Mouse (Mus musculus) limb, embryonic 15.5 days (tissue): ENCODE results near the gene Prkcsh. TPM values are rescaled to one million over a fixed set of nuclear protein-coding genes. Genes with fewer than 3 reads are reported as not detected.

Experiments
- ATAC-seq: fragments of 200-750 bp; cut with Nextera tagmentation; 2 replicates; pipeline ENCODE4 v1.8.0; 2017; ENCODE audit warnings: low read depth, moderate TSS enrichment; ENCODE audit not compliant: insufficient number of reproducible peaks, low FRiP score, low TSS enrichment
- H3K27ac ChIP-seq: fragments of 300-500 bp; sonication (generic); 2 replicates; pipeline ENCODE4 v1.5.1; 2015; ENCODE audit warnings: moderate library complexity, mild to moderate bottlenecking, inconsistent platforms
- H3K27me3 ChIP-seq: fragments of 300-500 bp; sonication (generic); 2 replicates; pipeline ENCODE4 v1.6.1; 2015; ENCODE audit warnings: inconsistent platforms
- H3K36me3 ChIP-seq: fragments of 300-500 bp; sonication (generic); 2 replicates; pipeline ENCODE4 v1.6.1; 2015; ENCODE audit warnings: inconsistent platforms
- H3K4me1 ChIP-seq: fragments of 300-500 bp; sonication (generic); 2 replicates; pipeline ENCODE4 v1.6.1; 2015; ENCODE audit warnings: inconsistent platforms
- H3K4me2 ChIP-seq: fragments of 300-500 bp; sonication (generic); 2 replicates; pipeline ENCODE4 v1.6.1; 2015; ENCODE audit warnings: mild to moderate bottlenecking, inconsistent platforms
- H3K4me3 ChIP-seq: fragments of 300-500 bp; sonication (generic); 2 replicates; pipeline ENCODE4 v1.5.1; 2015; ENCODE audit warnings: mild to moderate bottlenecking, inconsistent platforms
- H3K9ac ChIP-seq: fragments of 300-500 bp; sonication (generic); 2 replicates; pipeline ENCODE4 v1.6.1; 2015; ENCODE audit warnings: inconsistent platforms
- H3K9me3 ChIP-seq: fragments of 300-500 bp; sonication (generic); 2 replicates; pipeline ENCODE4 v1.6.1; 2016; ENCODE audit warnings: inconsistent platforms
- WGBS: fragments of 180-500 bp; shearing (Covaris S2); methylation state at CpG from one replicate; pipeline ENCODE4 v1.1.7; 2015; 5-methylcytosine and 5-hydroxymethylcytosine counted together
- polyA plus RNA-seq: library from polyadenylated mRNA; unstranded; fragments of >200 nt; fragmentation: Nextera tagmentation; extraction: Ambion mirVana; gene quantifications from 2 replicates; pipeline ENCODE4 v1.2.1, GENCODE M21; 2015

The Prkcsh gene
- polyA plus RNA-seq, 1 experiment from 2014 or later: 117 TPM

- H3K9ac ChIP-seq: no peak overlapping the region
- H3K27me3 ChIP-seq: 0 out of 2 replicates have a peak, but pooled peaks cover 3% of the 10 kb centered on the region
- H3K36me3 ChIP-seq: no peaks in the 10 kb centered on the region
- no peak for ATAC-seq
- H3K4me3 ChIP-seq: no peak overlapping the region
- H3K9me3 ChIP-seq: no peaks in the 10 kb centered on the region
- no peak overlapping the region for H3K4me2 ChIP-seq
- H3K27ac ChIP-seq: no peak overlapping the region
- no peaks in the 10 kb centered on the region for H3K4me1 ChIP-seq
- WGBS: 51% methylated on average over 8 of the region's 8 CpGs
Observed at GRCm38 (mm10) chr9:22024592-22024991, 22.0 kb downstream of the Prkcsh start.

- Histone ChIP-seq H3K36me3 (no peaks in the 10 kb centered on the region), H3K27me3 (no peaks in the 10 kb centered on the region), H3K27ac (no peak overlapping the region), H3K9me3 (no peaks in the 10 kb centered on the region), H3K4me3 (no peak overlapping the region), H3K4me2 (no peak overlapping the region), H3K9ac (no peak overlapping the region), H3K4me1 (no peaks in the 10 kb centered on the region)
- ATAC-seq: no peak
- WGBS: 67% methylated on average over 7 of the region's 7 CpGs
Observed at GRCm38 (mm10) chr9:22028467-22028866, 25.9 kb downstream of the Prkcsh start.

DNA sequence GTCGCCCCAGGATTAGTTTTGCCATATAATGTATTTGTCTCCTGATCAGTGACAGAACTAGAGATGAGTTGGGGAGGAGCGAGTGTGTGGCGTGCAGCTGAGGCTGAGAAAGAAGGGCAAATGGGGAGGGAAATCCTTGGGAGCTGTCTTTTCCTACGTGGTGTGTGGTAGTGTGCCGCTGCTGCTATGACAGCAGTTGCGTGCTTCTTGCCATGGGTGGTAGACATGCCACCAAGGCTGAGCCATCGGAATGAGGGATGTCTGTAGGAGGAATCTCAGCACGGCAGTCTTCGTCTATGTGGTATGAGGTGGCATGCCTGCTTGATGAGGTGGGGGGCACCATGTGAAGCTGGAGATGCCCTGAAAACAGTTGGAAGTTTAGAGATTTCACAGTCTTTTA lies 27.8 kb downstream of the Prkcsh start:
- WGBS: 92% methylated on average over 9 of the region's 9 CpGs
- H3K4me2 ChIP-seq: no peak overlapping the region
- no peaks in the 10 kb centered on the region for H3K27me3 ChIP-seq
- no peak overlapping the region for H3K27ac ChIP-seq
- H3K36me3 ChIP-seq: no peaks in the 10 kb centered on the region
- no peaks in the 10 kb centered on the region for H3K4me1 ChIP-seq
- no peak overlapping the region for H3K9ac ChIP-seq
- no peak overlapping the region for H3K4me3 ChIP-seq
- no peaks in the 10 kb centered on the region for H3K9me3 ChIP-seq
- ATAC-seq: no peak

GRCm38 (mm10) chr9:22035300-22036044 lies 32.9 kb downstream of the Prkcsh start:
- Histone ChIP-seq H3K4me1 (0 out of 2 replicates have a peak, but pooled peaks cover 2% of the 10 kb centered on the region), H3K9me3 (no peaks in the 10 kb centered on the region), H3K27me3 (no peaks in the 10 kb centered on the region), H3K9ac (no peak overlapping the region), H3K4me3 (no peak overlapping the region), H3K4me2 (no peak overlapping the region), H3K36me3 (no peaks in the 10 kb centered on the region), H3K27ac (no peak overlapping the region)
- 63% methylated on average over 6 of the region's 6 CpGs for WGBS
- ATAC-seq: 0 out of 2 replicates have a peak, but pooled peaks have one; percentile 24

DNA sequence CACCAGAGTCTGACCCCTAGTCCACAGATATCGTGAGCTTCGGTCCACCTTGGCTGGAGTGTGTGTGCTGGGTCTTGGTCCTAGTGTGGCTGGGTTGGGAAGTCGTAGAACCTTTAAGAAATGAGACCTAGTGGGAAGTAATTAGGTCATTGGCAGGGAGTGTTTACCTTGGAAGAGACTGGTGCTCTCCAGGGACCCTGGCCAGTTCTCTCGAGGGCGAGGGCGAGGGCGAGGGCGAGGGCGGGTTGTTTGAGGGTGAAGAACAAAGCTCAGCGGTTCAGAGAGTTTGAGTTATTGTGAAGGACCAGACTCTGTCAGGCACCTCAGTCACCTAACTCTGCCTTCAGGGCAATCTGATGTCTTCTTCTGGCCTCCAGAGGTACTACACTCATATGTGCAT lies 35.2 kb downstream of the Prkcsh start:
- Histone ChIP-seq H3K27ac (no peak overlapping the region), H3K4me2 (no peak overlapping the region), H3K4me1 (0 out of 2 replicates have a peak, but pooled peaks cover 2% of the 10 kb centered on the region), H3K4me3 (no peak overlapping the region), H3K27me3 (no peaks in the 10 kb centered on the region), H3K36me3 (no peaks in the 10 kb centered on the region), H3K9me3 (no peaks in the 10 kb centered on the region), H3K9ac (no peak overlapping the region)
- no peak for ATAC-seq
- 81% methylated on average over 10 of the region's 10 CpGs for WGBS

- WGBS: 51% methylated on average over 2 of the region's 2 CpGs
Observed at GRCm38 (mm10) chr9:22041832-22042231, 39.2 kb downstream of the Prkcsh start.

GRCm38 (mm10) chr9:22047329-22047728 lies 44.7 kb downstream of the Prkcsh start:
- ATAC-seq: no peak

More at GRCm38 (mm10) chr9:22041832-22042231, 39.2 kb downstream of the Prkcsh start:
- no peaks in the 10 kb centered on the region for H3K9me3 ChIP-seq
- H3K9ac ChIP-seq: no peak overlapping the region
- H3K27me3 ChIP-seq: no peaks in the 10 kb centered on the region
- H3K36me3 ChIP-seq: no peaks in the 10 kb centered on the region
- no peak overlapping the region for H3K4me3 ChIP-seq
- H3K4me1 ChIP-seq: no peaks in the 10 kb centered on the region
- ATAC-seq: no peak
- H3K27ac ChIP-seq: no peak overlapping the region
- no peak overlapping the region for H3K4me2 ChIP-seq

GRCm38 (mm10) chr9:22049315-22049714 lies 46.7 kb downstream of the Prkcsh start:
- no peak overlapping the region for H3K4me2 ChIP-seq
- no peak overlapping the region for H3K4me3 ChIP-seq
- H3K36me3 ChIP-seq: no peaks in the 10 kb centered on the region
- no peak overlapping the region for H3K9ac ChIP-seq
- WGBS: 76% methylated on average over 11 of the region's 11 CpGs
- ATAC-seq: no peak
- no peaks in the 10 kb centered on the region for H3K9me3 ChIP-seq
- no peak overlapping the region for H3K27ac ChIP-seq
- peaks cover 19% of the 10 kb centered on the region for H3K4me1 ChIP-seq
- peaks cover 63% of the 10 kb centered on the region for H3K27me3 ChIP-seq

More at GRCm38 (mm10) chr9:22047329-22047728, 44.7 kb downstream of the Prkcsh start:
- H3K9me3 ChIP-seq: no peaks in the 10 kb centered on the region
- H3K4me2 ChIP-seq: no peak overlapping the region
- no peaks in the 10 kb centered on the region for H3K36me3 ChIP-seq
- peaks cover 19% of the 10 kb centered on the region for H3K4me1 ChIP-seq
- H3K4me3 ChIP-seq: no peak overlapping the region
- no peak overlapping the region for H3K27ac ChIP-seq
- WGBS: 56% methylated on average over 9 of the region's 9 CpGs
- H3K9ac ChIP-seq: no peak overlapping the region
- peaks cover 45% of the 10 kb centered on the region for H3K27me3 ChIP-seq

DNA sequence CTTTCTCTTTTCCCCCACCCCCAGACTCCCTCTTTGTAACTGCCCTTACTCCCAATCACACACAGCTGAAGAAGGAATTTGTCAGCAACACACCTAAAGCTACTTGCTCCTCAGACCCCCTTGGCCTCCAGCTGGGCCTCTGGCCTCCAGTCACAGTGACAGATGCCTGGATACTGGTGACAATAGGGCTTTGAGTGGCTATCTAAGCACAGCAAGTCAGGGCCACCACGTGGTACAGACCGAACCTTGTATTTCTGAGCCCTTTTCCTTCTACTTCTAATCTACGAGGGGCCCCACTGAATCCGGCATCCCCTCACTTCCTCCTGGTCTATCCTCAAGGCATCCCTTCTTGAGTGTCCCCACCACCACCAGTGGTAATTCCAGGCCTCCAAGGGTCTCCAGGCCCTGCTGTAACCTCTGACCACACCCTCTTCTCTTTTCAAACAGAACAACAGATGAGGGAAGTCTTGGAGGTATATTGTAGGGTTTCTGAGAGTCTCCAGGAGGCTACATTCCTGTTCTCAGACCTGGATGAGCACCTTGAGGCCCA lies 47.2 kb downstream of the Prkcsh start:
- Histone ChIP-seq H3K4me2 (no peak overlapping the region), H3K4me3 (no peak overlapping the region)
- 65% methylated on average over 4 of the region's 4 CpGs for WGBS

GRCm38 (mm10) chr9:22050351-22050889 lies 47.8 kb downstream of the Prkcsh start:
- Histone ChIP-seq H3K27me3 (peaks cover 74% of the 10 kb centered on the region), H3K9me3 (no peaks in the 10 kb centered on the region), H3K4me2 (peak overlapping the region; percentile 54), H3K4me3 (peak overlapping the region; percentile 32), H3K4me1 (peaks cover 25% of the 10 kb centered on the region), H3K27ac (no peak overlapping the region), H3K9ac (no peak overlapping the region), H3K36me3 (no peaks in the 10 kb centered on the region)
- WGBS: 2% methylated on average over 40 of the region's 43 CpGs
- ATAC-seq: no peak

More for the DNA sequence above, 47.2 kb downstream of the Prkcsh start:
- peaks cover 24% of the 10 kb centered on the region for H3K4me1 ChIP-seq
- H3K36me3 ChIP-seq: no peaks in the 10 kb centered on the region
- peaks cover 68% of the 10 kb centered on the region for H3K27me3 ChIP-seq
- H3K27ac ChIP-seq: no peak overlapping the region
- H3K9ac ChIP-seq: no peak overlapping the region
- no peak for ATAC-seq
- no peaks in the 10 kb centered on the region for H3K9me3 ChIP-seq

DNA sequence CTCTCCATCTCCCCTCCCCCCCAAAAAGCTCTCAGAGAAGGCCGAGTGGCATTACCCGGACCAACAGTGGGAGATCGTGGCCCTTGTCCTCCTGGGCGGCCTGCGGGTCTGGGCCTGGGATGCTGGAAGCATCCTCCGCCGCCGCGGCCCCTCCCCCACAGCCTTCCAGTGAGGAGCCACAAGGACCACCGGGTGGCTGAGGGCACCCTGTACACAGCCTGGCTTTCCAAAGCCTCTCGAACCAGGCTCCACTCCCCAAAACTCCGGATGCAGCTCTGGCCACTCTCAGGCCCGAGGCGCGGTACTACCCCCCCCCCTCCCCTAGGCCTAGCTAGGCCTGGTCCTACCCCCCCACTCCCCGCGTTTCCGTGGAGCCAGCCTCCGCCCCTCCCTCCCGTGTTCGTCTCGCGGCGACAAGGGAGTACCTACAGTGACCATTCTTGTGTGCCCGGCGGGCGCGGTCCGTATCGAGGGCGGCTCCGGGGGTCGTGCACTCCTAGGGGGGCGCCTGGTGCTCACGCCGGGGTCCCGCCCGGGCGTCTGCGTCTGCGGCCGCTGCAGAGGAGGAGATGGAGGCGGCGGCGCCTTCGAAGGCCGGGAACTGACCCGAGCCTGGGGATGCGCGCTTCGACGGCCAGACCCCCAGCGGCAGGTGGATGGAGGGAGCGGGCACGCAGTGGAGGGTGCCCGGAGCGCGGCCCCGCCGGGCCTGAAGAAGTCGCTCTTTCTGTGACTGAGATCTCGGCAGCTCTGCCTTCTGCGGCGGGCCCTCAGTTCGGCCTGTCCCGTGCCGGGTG lies 48.8 kb downstream of the Prkcsh start:
- H3K9me3 ChIP-seq: no peaks in the 10 kb centered on the region
- H3K27ac ChIP-seq: no peak overlapping the region
- H3K27me3 ChIP-seq: peaks cover 83% of the 10 kb centered on the region
- H3K4me1 ChIP-seq: peaks cover 25% of the 10 kb centered on the region
- H3K4me3 ChIP-seq: peak overlapping the region; percentile 32
- under 1% methylated on average over 60 of the region's 67 CpGs for WGBS
- no peak overlapping the region for H3K9ac ChIP-seq
- no peaks in the 10 kb centered on the region for H3K36me3 ChIP-seq
- peak overlapping the region; percentile 54 for H3K4me2 ChIP-seq
- ATAC-seq: no peak

DNA sequence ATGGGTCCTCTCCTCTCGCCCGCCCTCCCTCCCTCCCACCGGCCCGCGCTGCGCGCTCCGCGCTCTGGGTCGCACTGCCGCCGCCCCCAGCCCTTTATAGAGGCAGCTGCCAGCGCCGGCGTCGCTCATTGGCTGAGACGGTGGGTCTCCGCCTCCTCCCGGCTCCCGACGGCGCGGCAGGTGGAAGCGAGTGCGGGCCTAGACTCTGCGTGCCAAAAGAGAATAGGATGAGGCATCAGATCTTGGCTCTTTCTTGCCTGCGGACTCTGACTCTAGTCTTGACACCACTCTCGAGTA lies 49.3 kb downstream of the Prkcsh start, which contains the start of gene Elavl3:
Gene Elavl3, minus strand, starts transcription at position 66 of the 297 bp plus-strand sequence.
- H3K36me3 ChIP-seq: peaks cover 3% of the 10 kb centered on the region
- H3K27me3 ChIP-seq: peaks cover 85% of the 10 kb centered on the region
- ATAC-seq: no peak
- no peak within 1 kb of the TSS for H3K9ac ChIP-seq
- H3K4me2 ChIP-seq: peak within 1 kb of the TSS; percentile 54
- under 1% methylated on average over 26 of the region's 28 CpGs for WGBS
- H3K9me3 ChIP-seq: no peaks in the 10 kb centered on the region
- H3K4me3 ChIP-seq: peak within 1 kb of the TSS; percentile 32
- no peak within 1 kb of the TSS for H3K27ac ChIP-seq
- peaks cover 25% of the 10 kb centered on the region for H3K4me1 ChIP-seq
